Mouse (Mus musculus) brown adipose tissue, adult 24 weeks (tissue): ENCODE measurements around the gene Smarcd3. TPM values are rescaled to one million over a fixed set of nuclear protein-coding genes. Genes with fewer than 3 reads are reported as not detected.

Experiments used
- H3K27ac ChIP-seq: fragments of 200-500 bp; replicated peaks from 2 replicates; pipeline ENCODE4 v1.5.1; 2012; ENCODE audit warnings: low read depth, mild to moderate bottlenecking, low read length
- H3K4me1 ChIP-seq: fragments of 200-500 bp; 2 replicates; pipeline ENCODE4 v1.6.1; 2012; ENCODE audit warnings: low read length, mixed read lengths; ENCODE audit not compliant: control insufficient read depth, insufficient read depth, insufficient read length
- H3K4me3 ChIP-seq: fragments of 200-500 bp; 2 replicates; pipeline ENCODE4 v1.5.1; 2012; ENCODE audit warnings: low read depth, mild to moderate bottlenecking, low read length, moderate library complexity; ENCODE audit not compliant: insufficient read depth
- polyA plus RNA-seq: library from polyadenylated mRNA; stranded (reverse); fragments of >200 nt; gene quantifications from 2 replicates; pipeline ENCODE4 v1.2.4, GENCODE M21; 2012; ENCODE audit not compliant: missing spikeins, insufficient read depth, insufficient read length

Smarcd3 gene
- polyA plus RNA-seq, 1 experiment = 15.3 TPM

GRCm38 (mm10) chr5:24635526-24636141, 11.4 kb upstream of the Smarcd3 start:
- H3K4me3 ChIP-seq = no peak overlapping the region
- no peaks in the 10 kb centered on the region for H3K4me1 ChIP-seq
- no peak overlapping the region for H3K27ac ChIP-seq

- Histone ChIP-seq H3K27ac (no peak overlapping the region), H3K4me1 (no peaks in the 10 kb centered on the region), H3K4me3 (no peak overlapping the region)
Measured at GRCm38 (mm10) chr5:24635093-24635492, 10.9 kb upstream of the Smarcd3 start.

GRCm38 (mm10) chr5:24629712-24630111, 5.5 kb upstream of the Smarcd3 start:
- H3K27ac ChIP-seq = no peak overlapping the region
- no peaks in the 10 kb centered on the region for H3K4me1 ChIP-seq
- no peak overlapping the region for H3K4me3 ChIP-seq

- H3K27ac ChIP-seq = no peak overlapping the region
- H3K4me1 ChIP-seq = no peaks in the 10 kb centered on the region
- H3K4me3 ChIP-seq = no peak overlapping the region
Measured at GRCm38 (mm10) chr5:24624822-24625120, 560 bp upstream of the Smarcd3 start.

GRCm38 (mm10) chr5:24623041-24623985, 898 bp downstream of the Smarcd3 start:
- Histone ChIP-seq H3K4me1 (no peaks in the 10 kb centered on the region), H3K27ac (no peak overlapping the region), H3K4me3 (no peak overlapping the region)

GRCm38 (mm10) chr5:24622386-24623040, 1.7 kb downstream of the Smarcd3 start:
- no peak overlapping the region for H3K4me3 ChIP-seq
- H3K4me1 ChIP-seq = no peaks in the 10 kb centered on the region

GRCm38 (mm10) chr5:24620626-24621025, 3.6 kb downstream of the Smarcd3 start:
- no peak overlapping the region for H3K27ac ChIP-seq
- H3K4me1 ChIP-seq = no peaks in the 10 kb centered on the region
- H3K4me3 ChIP-seq = no peak overlapping the region

More at GRCm38 (mm10) chr5:24622386-24623040, 1.7 kb downstream of the Smarcd3 start:
- H3K27ac ChIP-seq = no peak overlapping the region

GRCm38 (mm10) chr5:24620116-24620515, 4.1 kb downstream of the Smarcd3 start:
- Histone ChIP-seq H3K4me3 (no peak overlapping the region), H3K27ac (no peak overlapping the region), H3K4me1 (no peaks in the 10 kb centered on the region)

- Histone ChIP-seq H3K4me1 (no peaks in the 10 kb centered on the region), H3K27ac (no peak overlapping the region), H3K4me3 (no peak overlapping the region)
Measured at GRCm38 (mm10) chr5:24618921-24619320, 5.3 kb downstream of the Smarcd3 start.

GRCm38 (mm10) chr5:24615097-24615496, 9.1 kb downstream of the Smarcd3 start:
- no peak overlapping the region for H3K27ac ChIP-seq
- no peak overlapping the region for H3K4me3 ChIP-seq
- no peaks in the 10 kb centered on the region for H3K4me1 ChIP-seq

GRCm38 (mm10) chr5:24612302-24612649, 11.9 kb downstream of the Smarcd3 start:
- Histone ChIP-seq H3K4me3 (no peak overlapping the region), H3K27ac (no peak overlapping the region), H3K4me1 (no peaks in the 10 kb centered on the region)

- Histone ChIP-seq H3K4me3 (no peak overlapping the region), H3K27ac (no peak overlapping the region), H3K4me1 (no peaks in the 10 kb centered on the region)
Measured at GRCm38 (mm10) chr5:24611366-24612301, 12.6 kb downstream of the Smarcd3 start.

- Histone ChIP-seq H3K4me3 (no peak overlapping the region), H3K27ac (no peak overlapping the region), H3K4me1 (0 out of 2 replicates have a peak, but pooled peaks cover 2% of the 10 kb centered on the region)
Measured at GRCm38 (mm10) chr5:24609388-24609787, 14.8 kb downstream of the Smarcd3 start.

- peaks cover 10% of the 10 kb centered on the region for H3K4me1 ChIP-seq
- H3K27ac ChIP-seq = no peak overlapping the region
- no peak overlapping the region for H3K4me3 ChIP-seq
Measured at GRCm38 (mm10) chr5:24605980-24606665, 18.1 kb downstream of the Smarcd3 start.
